Mouse (Mus musculus) regulatory T cell (primary cell): ENCODE data around the gene Trarg1.

Experiments
- in situ Hi-C: fragments of 300-600 bp; cut with MboI, MseI; formaldehyde crosslinking; loops from one replicate; pipeline ENCODE4 v1.15.1; 2025; ENCODE audit warnings: high pct_unique_total_duplicates

The Trarg1 gene

GRCm38 (mm10) chr11:76672561-76673384 lies 6.8 kb upstream of the Trarg1 start:
- in situ Hi-C loops, result loop anchor here (5.0 kb wide), 1 partner anchor 90 kb away; the partner anchor contains the start of gene Gosr1

GRCm38 (mm10) chr11:76674199-76674598 lies 5.4 kb upstream of the Trarg1 start:
- in situ Hi-C loops, result loop anchor here (5.0 kb wide), 1 partner anchor 88 kb away; the partner anchor contains the start of gene Gosr1

GRCm38 (mm10) chr11:76674704-76675103 lies 4.9 kb upstream of the Trarg1 start:
- in situ Hi-C loops, result loop anchor here (5.0 kb wide), 1 partner anchor 88 kb away; the partner anchor contains the start of gene Gosr1

- in situ Hi-C loops, result no loop called here
These were observed 6.0 kb downstream of the Trarg1 start for GRCm38 (mm10) chr11:76685604-76686003.

GRCm38 (mm10) chr11:76692096-76692495 lies 12.5 kb downstream of the Trarg1 start:
- in situ Hi-C loops, result no loop called here

- in situ Hi-C loops, result no loop called here
These were observed 16.2 kb downstream of the Trarg1 start for GRCm38 (mm10) chr11:76695810-76696209.

GRCm38 (mm10) chr11:76699626-76700025 lies 20.0 kb downstream of the Trarg1 start:
- in situ Hi-C loops, result no loop called here

- in situ Hi-C loops, result no loop called here
These were observed 28.0 kb downstream of the Trarg1 start for GRCm38 (mm10) chr11:76707656-76708055.

- in situ Hi-C loops, result no loop called here
These were observed 28.5 kb downstream of the Trarg1 start for GRCm38 (mm10) chr11:76708066-76708465.

- in situ Hi-C loops, result no loop called here
These were observed 29.3 kb downstream of the Trarg1 start for GRCm38 (mm10) chr11:76708881-76709280.

GRCm38 (mm10) chr11:76709625-76710452 lies 30.2 kb downstream of the Trarg1 start:
- in situ Hi-C loops, result no loop called here

GRCm38 (mm10) chr11:76717000-76717399 lies 37.4 kb downstream of the Trarg1 start:
- in situ Hi-C loops, result no loop called here

- in situ Hi-C loops, result no loop called here
These were observed 44.3 kb downstream of the Trarg1 start for GRCm38 (mm10) chr11:76723911-76724310.

GRCm38 (mm10) chr11:76728093-76728492 lies 48.5 kb downstream of the Trarg1 start:
- in situ Hi-C loops, result no loop called here

- in situ Hi-C loops, result no loop called here
These were observed 51.0 kb downstream of the Trarg1 start for GRCm38 (mm10) chr11:76730650-76731049.

GRCm38 (mm10) chr11:76734560-76734959 lies 55.0 kb downstream of the Trarg1 start:
- in situ Hi-C loops, result no loop called here

- in situ Hi-C loops, result no loop called here
These were observed 56.2 kb downstream of the Trarg1 start for GRCm38 (mm10) chr11:76735753-76736324.

- in situ Hi-C loops, result no loop called here
These were observed 59.5 kb downstream of the Trarg1 start for GRCm38 (mm10) chr11:76739125-76739524.

- in situ Hi-C loops, result no loop called here
These were observed 62.9 kb downstream of the Trarg1 start for GRCm38 (mm10) chr11:76742511-76742910.

GRCm38 (mm10) chr11:76744550-76744949 lies 64.9 kb downstream of the Trarg1 start:
- in situ Hi-C loops, result no loop called here

GRCm38 (mm10) chr11:76745921-76746320 lies 66.3 kb downstream of the Trarg1 start:
- in situ Hi-C loops, result no loop called here
